Mouse (Mus musculus) E14TG2a.4 (cell line): ENCODE results near the gene Met.

ENCODE experiments used
- H3K27me3 ChIP-seq: 2 replicates; pipeline ENCODE4 v1.6.1; 2014; ENCODE audit warnings: low read length, control low read depth; ENCODE audit not compliant: insufficient read depth
- H3K36me3 ChIP-seq: 2 replicates; pipeline ENCODE4 v1.6.1; 2014; ENCODE audit warnings: low read length, control low read depth; ENCODE audit not compliant: insufficient read depth
- H3K4me1 ChIP-seq: replicated peaks from 2 replicates; pipeline ENCODE4 v1.6.1; 2014; ENCODE audit warnings: low read depth, low read length, control low read depth
- H3K4me3 ChIP-seq: replicated peaks from 2 replicates; pipeline ENCODE4 v1.5.1; 2014; ENCODE audit warnings: mild to moderate bottlenecking, low read length
- H3K9me3 ChIP-seq: 2 replicates; pipeline ENCODE4 v1.6.1; 2014; ENCODE audit warnings: low read length, control low read depth
- CTCF ChIP-seq: conservative IDR thresholded peaks from 2 replicates; pipeline ENCODE4 v1.5.1; 2014; ENCODE audit warnings: low read length
- NANOG ChIP-seq: IDR thresholded peaks from 2 replicates; pipeline ENCODE4 v1.6.1; 2014; ENCODE audit warnings: borderline replicate concordance, low read length, mixed read lengths
- POU5F1 ChIP-seq: IDR thresholded peaks from 2 replicates; pipeline ENCODE4 v1.6.1; 2014; ENCODE audit warnings: low read length, borderline replicate concordance

The Met gene

GRCm38 (mm10) chr6:17548786-17549185, 85.2 kb downstream of the Met start:
- Histone ChIP-seq H3K4me1 (no peaks in the 10 kb centered on the region), H3K27me3 (no peaks in the 10 kb centered on the region), H3K36me3 (no peaks in the 10 kb centered on the region), H3K9me3 (no peaks in the 10 kb centered on the region), H3K4me3 (no peak overlapping the region)
- no peak for TF ChIP-seq NANOG

GRCm38 (mm10) chr6:17549645-17550044, 86.0 kb downstream of the Met start:
- H3K27me3 ChIP-seq: no peaks in the 10 kb centered on the region
- no peaks in the 10 kb centered on the region for H3K36me3 ChIP-seq
- TF ChIP-seq NANOG (no peak), POU5F1 (no peak), CTCF (no peak)
- no peak overlapping the region for H3K4me3 ChIP-seq
- H3K9me3 ChIP-seq: no peaks in the 10 kb centered on the region
- H3K4me1 ChIP-seq: no peaks in the 10 kb centered on the region

- TF ChIP-seq NANOG (no peak), CTCF (no peak), POU5F1 (no peak)
Observed at GRCm38 (mm10) chr6:17554263-17554662, 90.7 kb downstream of the Met start.

GRCm38 (mm10) chr6:17554757-17555156, 91.2 kb downstream of the Met start:
- no peaks in the 10 kb centered on the region for H3K36me3 ChIP-seq
- no peaks in the 10 kb centered on the region for H3K4me1 ChIP-seq
- H3K27me3 ChIP-seq: no peaks in the 10 kb centered on the region
- TF ChIP-seq NANOG: no peak
- TF ChIP-seq CTCF: no peak
- H3K4me3 ChIP-seq: no peak overlapping the region
- H3K9me3 ChIP-seq: no peaks in the 10 kb centered on the region

More at GRCm38 (mm10) chr6:17554263-17554662, 90.7 kb downstream of the Met start:
- Histone ChIP-seq H3K36me3 (no peaks in the 10 kb centered on the region), H3K4me3 (no peak overlapping the region), H3K27me3 (no peaks in the 10 kb centered on the region), H3K4me1 (no peaks in the 10 kb centered on the region), H3K9me3 (no peaks in the 10 kb centered on the region)

- Histone ChIP-seq H3K9me3 (no peaks in the 10 kb centered on the region), H3K4me3 (no peak overlapping the region), H3K27me3 (no peaks in the 10 kb centered on the region), H3K4me1 (no peaks in the 10 kb centered on the region), H3K36me3 (no peaks in the 10 kb centered on the region)
- TF ChIP-seq NANOG (no peak), CTCF (no peak), POU5F1 (no peak)
Observed at GRCm38 (mm10) chr6:17555719-17556118, 92.1 kb downstream of the Met start.

- H3K36me3 ChIP-seq: no peaks in the 10 kb centered on the region
- no peak overlapping the region for H3K4me3 ChIP-seq
- H3K27me3 ChIP-seq: no peaks in the 10 kb centered on the region
- peaks cover 20% of the 10 kb centered on the region for H3K4me1 ChIP-seq
- no peak for TF ChIP-seq CTCF
- TF ChIP-seq POU5F1: no peak
- TF ChIP-seq NANOG: no peak
- no peaks in the 10 kb centered on the region for H3K9me3 ChIP-seq
Observed at GRCm38 (mm10) chr6:17559657-17560056, 96.1 kb downstream of the Met start.

GRCm38 (mm10) chr6:17561347-17561746, 97.7 kb downstream of the Met start:
- H3K36me3 ChIP-seq: no peaks in the 10 kb centered on the region
- no peaks in the 10 kb centered on the region for H3K9me3 ChIP-seq
- peaks cover 20% of the 10 kb centered on the region for H3K4me1 ChIP-seq
- TF ChIP-seq NANOG (no peak), POU5F1 (no peak), CTCF (no peak)
- H3K4me3 ChIP-seq: no peak overlapping the region
- H3K27me3 ChIP-seq: no peaks in the 10 kb centered on the region

- H3K4me3 ChIP-seq: no peak overlapping the region
- H3K9me3 ChIP-seq: no peaks in the 10 kb centered on the region
- H3K36me3 ChIP-seq: no peaks in the 10 kb centered on the region
- TF ChIP-seq POU5F1: no peak
- TF ChIP-seq NANOG: no peak
- no peak for TF ChIP-seq CTCF
- H3K4me1 ChIP-seq: peaks cover 20% of the 10 kb centered on the region
- no peaks in the 10 kb centered on the region for H3K27me3 ChIP-seq
Observed at GRCm38 (mm10) chr6:17561886-17562285, 98.3 kb downstream of the Met start.

GRCm38 (mm10) chr6:17562472-17563088, 99.0 kb downstream of the Met start:
- TF ChIP-seq CTCF (no peak), NANOG (no peak), POU5F1 (no peak)
- H3K4me1 ChIP-seq: peaks cover 20% of the 10 kb centered on the region
- H3K27me3 ChIP-seq: no peaks in the 10 kb centered on the region
- no peak overlapping the region for H3K4me3 ChIP-seq
- no peaks in the 10 kb centered on the region for H3K9me3 ChIP-seq
- H3K36me3 ChIP-seq: no peaks in the 10 kb centered on the region
